Mouse (Mus musculus) left cerebral cortex, adult 2 months (tissue): ENCODE measurements around the gene Prkcb. TPM values are rescaled to one million over a fixed set of nuclear protein-coding genes. Genes with fewer than 3 reads are reported as not detected.

Experiments used
- DNase-seq, 2 experiments: peaks; one replicate each; pipeline ENCODE4 v3.0.0; 2021 to 2022; ENCODE audit warnings: low spot score in 2 of 2, mixed read lengths in 1 of 2; ENCODE audit errors: extremely low spot score in 1 of 2
- H3K27ac ChIP-seq: fragments of 200-600 bp; 2 replicates; pipeline ENCODE4 v1.8.1; 2022
- H3K4me3 ChIP-seq: fragments of 200-600 bp; 2 replicates; pipeline ENCODE4 v1.8.1; 2022
- CTCF ChIP-seq: fragments of 200-600 bp; IDR thresholded peaks from 2 replicates; pipeline ENCODE4 v1.8.1; 2022; ENCODE audit warnings: antibody characterized with exemption, mild to moderate bottlenecking, moderate library complexity
- intact Hi-C: fragments of 180-260 bp; cut with DNase I; formaldehyde crosslinking; loops from one replicate; pipeline ENCODE4 v1.15.1; 2025
- total RNA-seq, 2 experiments: library from RNA; stranded (reverse); gene quantifications; 2 replicates each; pipeline ENCODE4 v1.2.3; 2021

The Prkcb gene
- total RNA-seq, 2 experiments from 2014 or later = 964 to 986 TPM

DNA sequence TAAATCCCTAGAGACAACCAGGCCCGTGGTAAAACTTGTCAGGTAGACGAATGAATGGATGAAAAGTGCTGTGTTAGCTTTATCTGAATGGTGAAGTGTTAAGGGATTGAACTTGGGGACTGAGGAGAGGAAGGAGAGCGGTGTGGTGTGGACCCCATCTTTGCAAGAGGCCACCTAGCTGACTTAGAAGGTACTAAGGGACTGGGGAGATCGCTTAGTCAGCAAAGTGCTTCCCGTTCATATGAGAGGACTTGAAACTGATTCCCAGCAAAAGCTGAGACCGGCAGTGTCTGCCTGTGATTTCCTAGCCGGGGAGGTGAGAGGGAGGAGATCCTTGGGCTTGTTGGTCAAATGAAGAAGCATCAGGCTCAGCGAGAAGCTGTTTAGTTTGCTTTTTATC, 164.1 kb downstream of the Prkcb start:
- Histone ChIP-seq H3K4me3 (no peak overlapping the region), H3K27ac (no peak overlapping the region)
- no peak for DNase-seq
- no peak for TF ChIP-seq CTCF
- intact Hi-C loops = no loop called here

DNA sequence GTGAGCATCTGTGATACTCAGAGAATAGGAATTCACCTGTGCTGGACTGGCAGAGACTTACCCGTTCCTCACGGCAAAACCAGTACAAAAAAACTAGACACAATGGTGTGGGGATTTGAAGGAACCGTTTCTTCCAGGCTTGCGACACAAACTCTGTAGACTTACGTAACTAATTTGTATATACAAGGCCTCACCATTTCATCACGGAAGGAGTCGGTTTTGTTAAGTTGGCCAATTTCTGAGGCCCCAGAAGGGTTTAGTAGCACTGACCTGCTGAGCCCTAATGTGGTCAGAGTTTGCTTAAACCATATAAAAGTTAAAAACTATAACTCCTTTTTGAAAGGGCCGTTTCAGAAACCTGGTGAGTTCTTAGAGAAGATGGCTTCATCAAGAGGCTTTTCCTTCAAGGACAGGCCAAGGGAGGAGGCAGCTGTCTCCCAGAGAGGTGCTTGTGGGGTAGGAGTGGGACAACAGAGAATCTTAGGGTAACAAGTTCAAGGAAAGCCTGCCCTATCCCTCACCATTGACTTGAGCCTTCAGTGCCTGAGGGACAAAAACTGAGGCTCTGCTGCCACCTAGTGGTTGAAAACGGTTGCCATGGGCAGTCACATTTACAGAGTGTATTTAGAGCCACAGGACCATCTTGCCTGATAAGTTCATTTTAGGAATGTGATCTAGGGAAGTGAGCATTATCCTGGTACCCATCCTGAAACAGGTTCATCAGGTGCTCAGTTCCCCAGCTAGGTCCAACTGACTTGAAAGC, 170.8 kb downstream of the Prkcb start:
- Histone ChIP-seq H3K4me3 (no peak overlapping the region), H3K27ac (peak overlapping the region; percentile 59)
- intact Hi-C loops = loop anchor here (1.0 to 2.0 kb wide), 3 partner anchors 169 to 260 kb away; no protein-coding TSS in a partner anchor
- TF ChIP-seq CTCF = peak; percentile 93
- peak; percentile 78 to 86 for DNase-seq

DNA sequence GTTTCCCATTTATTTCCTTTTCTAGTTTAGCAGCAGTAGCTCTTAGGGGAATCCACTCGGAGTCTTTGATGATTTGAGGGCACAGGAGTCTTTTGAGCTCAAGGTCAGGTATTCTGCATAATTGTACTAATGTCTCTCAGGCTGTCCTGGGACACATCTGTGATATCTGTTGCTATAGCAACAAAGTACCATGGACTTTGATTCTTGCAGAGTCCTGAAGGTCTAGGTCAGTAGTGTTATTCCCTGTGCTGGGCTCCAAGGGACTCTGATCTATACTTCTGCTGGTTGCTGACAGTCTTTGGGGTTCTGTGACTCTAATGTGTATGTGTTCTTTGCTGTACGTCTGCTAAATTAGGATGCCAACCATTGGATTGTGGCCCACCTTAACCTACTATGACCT, 171.5 kb downstream of the Prkcb start:
- intact Hi-C loops = no loop called here
- Histone ChIP-seq H3K4me3 (no peak overlapping the region), H3K27ac (no peak overlapping the region)
- no peak for TF ChIP-seq CTCF
- DNase-seq = no peak

DNA sequence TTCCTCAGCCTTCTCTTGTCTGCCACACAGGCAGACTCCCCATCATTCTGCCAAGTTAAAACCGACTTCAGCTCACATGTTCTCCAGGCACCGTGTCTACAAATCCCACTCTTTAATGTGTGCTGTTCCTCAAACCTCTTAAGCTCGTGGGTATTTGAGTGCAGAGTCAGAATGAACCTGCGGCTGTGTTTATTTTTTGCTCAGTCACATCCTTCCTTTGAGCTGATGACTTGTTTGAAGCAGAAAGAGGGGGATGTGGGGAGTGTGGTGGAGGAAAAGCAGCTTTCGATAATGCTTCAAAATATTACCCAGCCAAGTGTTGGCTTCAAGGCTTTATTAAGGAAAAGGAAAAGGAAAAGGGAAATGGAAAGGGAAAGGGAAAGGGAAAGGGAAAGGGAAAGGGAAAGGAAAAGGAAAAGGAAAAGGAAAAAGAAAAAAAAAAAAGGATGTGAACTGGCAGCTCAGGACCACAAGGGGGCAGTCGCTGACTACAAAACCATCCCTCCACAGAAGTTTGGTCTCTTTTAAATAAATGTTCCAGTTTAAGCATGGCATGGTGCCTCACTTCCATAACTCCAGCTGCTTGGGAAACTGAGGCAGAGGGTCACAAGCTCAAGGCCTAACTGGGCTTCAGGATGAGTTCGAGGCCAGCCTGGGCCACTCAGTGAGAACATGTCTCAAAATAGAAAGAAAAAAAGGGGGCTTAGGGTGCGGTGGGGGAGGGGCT, 177.4 kb downstream of the Prkcb start:
- intact Hi-C loops = no loop called here
- DNase-seq = no peak
- TF ChIP-seq CTCF = peak; percentile 73
- H3K4me3 ChIP-seq = no peak overlapping the region
- H3K27ac ChIP-seq = 0 out of 2 replicates have a peak overlapping the region, but pooled peaks have one; percentile 28

DNA sequence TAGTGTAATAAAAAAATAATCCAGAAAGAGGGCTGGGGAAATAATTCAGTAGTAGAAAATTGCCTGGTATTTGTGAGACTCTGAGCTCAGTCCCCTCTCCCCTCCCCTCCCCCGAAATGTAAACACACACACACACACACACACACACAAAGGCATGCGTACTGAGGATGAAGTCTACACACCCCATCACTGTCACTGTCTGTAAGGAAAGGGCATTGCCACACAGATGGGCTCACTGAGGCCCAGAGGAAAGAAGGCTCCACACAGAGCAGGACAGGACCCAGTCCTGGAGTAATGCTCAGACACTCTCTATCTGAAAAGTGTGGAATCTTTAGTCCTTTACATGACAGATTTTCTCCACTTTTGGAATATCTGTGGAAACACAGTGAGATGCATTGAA, 178.2 kb downstream of the Prkcb start:
- Histone ChIP-seq H3K27ac (no peak overlapping the region), H3K4me3 (no peak overlapping the region)
- TF ChIP-seq CTCF = no peak
- intact Hi-C loops = no loop called here
- no peak for DNase-seq

DNA sequence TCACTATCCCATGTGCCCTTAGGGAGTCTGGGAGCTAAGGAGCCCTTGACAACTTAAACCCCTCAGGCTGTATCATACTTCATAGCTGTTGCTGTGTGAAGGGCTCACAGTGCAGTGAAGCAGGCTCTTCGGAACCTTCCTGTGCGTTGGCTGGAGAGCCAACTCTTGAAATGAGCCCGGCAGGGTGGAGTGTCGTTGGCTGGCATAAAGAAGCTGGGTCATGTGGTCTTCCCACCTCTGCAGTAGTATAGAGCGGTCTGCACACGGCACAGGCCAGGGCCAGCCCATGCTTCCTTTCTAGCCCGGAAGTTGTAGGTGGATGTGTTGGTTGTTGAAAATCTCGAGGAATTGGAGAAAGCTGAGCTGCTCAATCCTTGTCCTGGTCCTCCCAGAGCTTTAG, 179.3 kb downstream of the Prkcb start:
- no peak for DNase-seq
- Histone ChIP-seq H3K4me3 (no peak overlapping the region), H3K27ac (no peak overlapping the region)
- no peak for TF ChIP-seq CTCF
- intact Hi-C loops = no loop called here

DNA sequence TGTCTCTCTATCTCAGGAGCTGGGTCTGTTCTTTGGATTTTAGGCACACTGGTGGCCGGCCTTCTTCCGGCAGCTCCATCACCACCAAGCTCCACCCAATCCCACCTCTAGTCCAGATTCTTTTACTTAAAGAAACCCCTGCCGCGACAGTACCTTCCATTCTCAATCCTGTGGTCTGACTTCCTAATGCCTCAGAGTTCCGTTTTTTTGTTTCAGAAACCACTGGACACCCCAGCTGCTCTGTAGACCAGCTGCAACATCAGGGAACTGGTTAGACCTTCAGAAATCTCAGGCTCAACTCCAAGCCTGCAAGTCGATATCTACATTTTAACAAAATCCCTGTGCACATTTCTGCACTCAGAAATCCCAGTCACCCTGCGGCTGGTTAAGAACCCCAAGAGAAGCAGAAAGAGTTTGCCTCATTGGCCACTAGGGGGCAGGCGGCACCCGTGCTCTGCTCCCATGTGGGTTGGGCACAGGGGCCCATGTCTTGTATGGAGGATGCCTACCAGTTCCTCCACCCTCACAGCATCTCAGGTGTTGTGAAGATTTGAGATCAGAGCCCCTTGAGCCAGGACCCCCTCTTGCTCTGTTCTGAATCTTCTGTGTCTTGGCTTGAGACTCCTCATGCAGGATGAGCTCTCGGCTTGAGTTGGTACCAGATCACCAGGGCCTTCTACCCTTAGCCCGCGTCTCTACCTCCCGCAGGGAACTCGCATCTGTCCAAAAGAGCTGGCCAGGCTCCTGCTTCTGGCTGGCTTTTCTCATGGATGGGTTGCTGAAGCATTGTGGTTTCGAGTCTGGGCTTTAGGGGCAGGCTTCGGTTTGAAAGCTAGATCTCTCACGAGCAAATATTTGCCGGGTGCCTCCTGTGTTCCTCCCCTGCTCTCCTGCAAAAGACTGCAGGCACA, 182.1 kb downstream of the Prkcb start:
- no peak overlapping the region for H3K4me3 ChIP-seq
- peak; percentile 78 to 80 for DNase-seq
- intact Hi-C loops = loop anchor here (2.0 kb wide), 2 partner anchors 200 to 450 kb away; partner anchors contain the start of gene Cacng3
- TF ChIP-seq CTCF = peak; percentile 97
- no peak overlapping the region for H3K27ac ChIP-seq

DNA sequence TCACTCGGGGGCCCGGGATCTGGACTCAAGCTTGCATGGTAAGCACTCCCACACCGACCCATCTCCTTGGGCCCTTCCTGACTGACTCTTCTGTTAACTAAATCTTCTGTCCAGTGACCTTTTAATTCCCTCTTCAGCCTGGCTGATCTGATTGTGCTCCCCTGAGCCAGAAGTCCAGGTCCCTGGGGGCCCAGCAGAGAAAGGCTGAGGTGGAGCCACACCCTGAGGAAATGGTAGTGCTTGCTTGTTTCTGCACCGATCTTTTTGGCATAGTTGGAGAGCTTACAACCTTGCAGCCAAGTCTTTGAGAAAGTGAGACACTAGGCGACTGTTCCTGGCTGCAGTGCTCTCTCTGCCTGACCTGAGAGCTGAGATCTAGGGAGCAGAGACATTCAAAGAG, 183.7 kb downstream of the Prkcb start:
- no peak overlapping the region for H3K4me3 ChIP-seq
- no peak overlapping the region for H3K27ac ChIP-seq
- intact Hi-C loops = no loop called here
- no peak for TF ChIP-seq CTCF
- no peak for DNase-seq

DNA sequence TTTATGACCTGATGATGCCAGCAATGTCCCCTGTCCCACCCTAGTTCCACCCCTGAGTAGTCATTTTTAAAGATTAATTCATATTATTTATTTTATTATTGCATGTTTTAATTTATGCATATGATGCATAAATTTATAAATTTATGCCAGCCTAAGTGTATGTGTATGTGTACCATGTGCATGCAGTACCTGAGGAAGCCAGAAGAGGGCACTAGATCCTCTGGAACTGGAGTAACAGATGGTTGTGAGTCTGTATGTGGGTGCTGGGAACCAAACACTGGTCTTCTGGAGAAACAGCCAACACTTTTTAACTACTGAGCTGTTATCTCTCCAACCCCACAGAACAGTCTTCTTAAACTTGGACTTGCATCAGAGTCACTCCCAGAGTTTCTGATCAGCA, 186.5 kb downstream of the Prkcb start:
- peak; percentile 29 for TF ChIP-seq CTCF
- H3K27ac ChIP-seq = no peak overlapping the region
- intact Hi-C loops = loop anchor here (5.0 kb wide), 1 partner anchor 92 kb away; no protein-coding TSS in a partner anchor
- DNase-seq = no peak
- no peak overlapping the region for H3K4me3 ChIP-seq

DNA sequence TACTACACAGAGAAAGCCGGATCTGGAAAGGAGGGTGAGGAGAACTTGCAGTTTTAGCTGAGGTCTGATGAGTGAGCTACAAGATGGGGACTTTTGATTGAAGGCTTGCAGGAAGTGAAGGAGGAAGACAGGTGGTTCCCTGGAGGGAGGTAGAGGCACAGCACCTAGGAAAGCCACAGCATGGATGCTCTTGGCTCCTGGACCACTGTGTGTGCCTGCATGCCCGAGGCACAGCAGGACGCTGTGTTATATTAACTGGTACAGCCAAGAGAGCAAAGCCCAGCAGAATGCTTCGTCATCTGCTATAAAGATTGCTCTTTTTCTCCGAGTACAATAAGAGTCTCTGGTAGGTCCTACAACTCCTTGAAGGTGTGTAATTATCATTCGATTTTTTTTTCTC, 188.1 kb downstream of the Prkcb start:
- Histone ChIP-seq H3K4me3 (no peak overlapping the region), H3K27ac (no peak overlapping the region)
- TF ChIP-seq CTCF = no peak
- DNase-seq = no peak
- intact Hi-C loops = loop anchor here (5.0 kb wide), 1 partner anchor 91 kb away; no protein-coding TSS in a partner anchor

DNA sequence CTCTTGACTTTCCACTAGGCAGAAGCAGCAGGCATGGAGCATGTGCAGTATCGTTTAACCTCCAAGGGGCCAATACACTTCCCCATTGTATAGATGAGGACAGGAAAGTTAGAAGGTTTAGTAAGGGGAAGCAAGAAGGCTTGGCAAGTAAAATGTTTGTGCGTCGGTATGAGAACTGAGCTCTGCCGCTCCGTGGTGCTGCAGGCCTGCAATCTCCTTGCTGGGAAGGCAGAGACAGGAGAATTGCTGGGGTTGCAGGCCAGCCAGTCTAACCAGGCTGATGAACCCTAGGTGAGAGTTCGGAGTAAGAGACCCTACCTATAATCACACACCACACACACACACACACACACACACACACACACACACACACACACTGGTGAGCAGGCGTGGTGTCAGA, 188.6 kb downstream of the Prkcb start:
- no peak for DNase-seq
- Histone ChIP-seq H3K4me3 (no peak overlapping the region), H3K27ac (no peak overlapping the region)
- peak; percentile 22 for TF ChIP-seq CTCF
- intact Hi-C loops = loop anchor here (5.0 kb wide), 1 partner anchor 90 kb away; no protein-coding TSS in a partner anchor
